23 mouse cellular contexts compared by ENCODE assay signal in the genomic region with DNA sequence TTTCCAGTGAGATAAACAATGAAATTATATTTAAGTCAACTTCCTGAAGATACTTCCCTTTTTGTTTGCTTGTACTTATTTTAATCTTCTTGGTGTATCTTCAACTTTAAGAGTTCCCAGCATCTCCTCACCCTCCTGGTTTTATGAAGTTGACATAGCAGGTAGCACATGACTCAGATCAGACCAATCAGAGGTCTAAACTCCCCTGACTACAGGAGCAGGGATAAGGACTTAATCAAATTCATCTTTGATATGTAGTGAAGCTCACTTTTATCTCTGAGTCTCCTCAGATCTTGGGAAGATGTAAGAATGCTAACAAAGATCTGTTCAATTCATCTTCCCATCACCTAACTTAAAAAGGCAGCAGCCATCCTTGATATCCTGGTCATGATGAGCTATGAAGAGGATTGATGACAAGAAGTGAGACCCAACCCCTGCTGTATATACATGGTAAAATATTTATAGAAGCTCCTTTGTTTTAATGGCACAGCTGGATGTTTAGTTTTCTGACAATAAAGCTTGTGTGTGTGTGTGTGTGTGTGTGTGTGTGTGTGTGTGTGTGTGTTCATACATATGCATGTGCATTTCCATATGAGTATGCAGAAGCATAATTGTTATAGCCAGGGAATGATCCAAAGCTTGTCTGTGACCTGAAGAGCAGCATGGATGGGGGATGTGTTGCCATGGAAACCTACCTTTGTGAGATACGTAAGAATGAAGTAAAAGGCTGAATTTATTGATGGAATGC. TPM values are rescaled to one million over a fixed set of nuclear protein-coding genes. Genes with fewer than 3 reads are reported as not detected.
DNase-seq lines count a peak whose midpoint lies in the region; ATAC-seq and TF ChIP-seq lines count a peak whose summit lies in the region.
"Had no signal": no experiment of that assay in that cellular context is flagged by ENCODE, and none has a peak within 500 bp of the region (broad histone marks: within the 10 kb centered on the region; RNA-seq: fewer than 3 reads in every experiment).

No protein-coding gene starts in this region.

- H3K4me1 ChIP-seq in forebrain, embryonic 13.5 days = peaks cover under 1% of the 10 kb centered on the region
- peaks cover 8% of the 10 kb centered on the region for H3K4me1 ChIP-seq in forebrain, embryonic 10.5 days
- H3K4me1 ChIP-seq in forebrain, postnatal 0 days (ENCODE audit: insufficient read depth) = no peaks in the 10 kb centered on the region
- H3K4me1 ChIP-seq in midbrain, embryonic 16.5 days (ENCODE audit: control insufficient read depth, insufficient read depth, low read length) = peaks cover 13% of the 10 kb centered on the region
- H3K4me1 ChIP-seq: liver, embryonic 12.5 days had no signal

- H3K9me3 ChIP-seq in forebrain, embryonic 13.5 days (replicated peaks) = no peaks in the 10 kb centered on the region
- no peaks in the 10 kb centered on the region for H3K9me3 ChIP-seq in forebrain, embryonic 10.5 days
- no peaks in the 10 kb centered on the region for H3K9me3 ChIP-seq in forebrain, postnatal 0 days (ENCODE audit: low read length)
- no peaks in the 10 kb centered on the region for H3K9me3 ChIP-seq in midbrain, embryonic 16.5 days (replicated peaks; ENCODE audit: control insufficient read depth, low read length, poor library complexity, severe bottlenecking)
- H3K9me3 ChIP-seq: limb, embryonic 12.5 days; liver, embryonic 12.5 days had no signal

- 0 out of 2 replicates have a peak, but pooled peaks have one; percentile 53 for ATAC-seq in forebrain, embryonic 13.5 days
- peak; percentile 71 for ATAC-seq in forebrain, postnatal 0 days
- peak; percentile 92 for ATAC-seq in midbrain, embryonic 16.5 days
- no peak for ATAC-seq in megakaryocyte progenitor cell, adult 5-6 weeks (replicated peaks; ENCODE audit: poor library complexity)
- ATAC-seq: CD4-positive, CD25-positive, alpha-beta regulatory T cell, adult 4 months; liver, embryonic 12.5 days; Patski had no signal

- no peak for TF ChIP-seq CTCF in forebrain, postnatal 0 days (IDR thresholded peaks at IDR 0.05; ENCODE audit: low read depth)

- no peak overlapping the region for H3K4me2 ChIP-seq in forebrain, embryonic 13.5 days
- no peak overlapping the region for H3K4me2 ChIP-seq in forebrain, postnatal 0 days (ENCODE audit: low read depth)
- H3K4me2 ChIP-seq in midbrain, embryonic 16.5 days (ENCODE audit: low read length) = no peak overlapping the region
- H3K4me2 ChIP-seq: limb, embryonic 12.5 days; liver, embryonic 12.5 days had no signal

- H3K27me3 ChIP-seq in forebrain, embryonic 13.5 days = no peaks in the 10 kb centered on the region
- H3K27me3 ChIP-seq in forebrain, embryonic 10.5 days (ENCODE audit: poor library complexity, severe bottlenecking) = no peaks in the 10 kb centered on the region
- no peaks in the 10 kb centered on the region for H3K27me3 ChIP-seq in forebrain, postnatal 0 days (ENCODE audit: insufficient read depth, low read length)
- H3K27me3 ChIP-seq in midbrain, embryonic 16.5 days (ENCODE audit: control insufficient read depth, insufficient read depth, low read depth, low read length) = no peaks in the 10 kb centered on the region
- H3K27me3 ChIP-seq: limb, embryonic 12.5 days; liver, embryonic 12.5 days; Patski had no signal

- H3K9ac ChIP-seq in forebrain, embryonic 13.5 days = no peak overlapping the region
- H3K9ac ChIP-seq in forebrain, postnatal 0 days = no peak overlapping the region
- H3K9ac ChIP-seq in midbrain, embryonic 16.5 days (ENCODE audit: low read depth, low read length) = 0 out of 2 replicates have a peak overlapping the region, but pooled peaks have one; percentile 10
- H3K9ac ChIP-seq: limb, embryonic 12.5 days; liver, embryonic 12.5 days had no signal

- WGBS in forebrain, embryonic 13.5 days = 0% methylated on average over 1 of the region's 1 CpGs
- 54% methylated on average over 1 of the region's 1 CpGs for WGBS in forebrain, embryonic 10.5 days
- 9% methylated on average over 1 of the region's 1 CpGs for WGBS in forebrain, postnatal 0 days
- WGBS in midbrain, embryonic 16.5 days = 0% methylated on average over 1 of the region's 1 CpGs

- no peak for DNase-seq in forebrain, embryonic 10.5 days (ENCODE audit: extremely low spot score, low spot score)
- DNase-seq in R1 (ENCODE audit: low read depth, low spot score) = peak; percentile 5
- DNase-seq in forebrain, postnatal 0 days = peak; percentile 45
- DNase-seq in heart, adult 11 months = no peak
- DNase-seq: adrenal gland, postnatal 25 days; cerebellum, adult 18-20 months; cerebellum, postnatal 25 days; heart, adult 18-20 months; kidney, adult 11 months; lung, adult 2 months; lung, postnatal 36 days had no signal

- no peaks in the 10 kb centered on the region for H3K36me3 ChIP-seq in forebrain, embryonic 13.5 days (ENCODE audit: poor library complexity, severe bottlenecking)
- H3K36me3 ChIP-seq in forebrain, embryonic 10.5 days (replicated peaks) = no peaks in the 10 kb centered on the region
- H3K36me3 ChIP-seq in forebrain, postnatal 0 days (ENCODE audit: insufficient read depth) = no peaks in the 10 kb centered on the region
- no peaks in the 10 kb centered on the region for H3K36me3 ChIP-seq in midbrain, embryonic 16.5 days (ENCODE audit: control insufficient read depth, insufficient read depth, low read length)
- H3K36me3 ChIP-seq: limb, embryonic 12.5 days; liver, embryonic 12.5 days had no signal

- no peak overlapping the region for H3K27ac ChIP-seq in forebrain, embryonic 13.5 days
- H3K27ac ChIP-seq in forebrain, embryonic 10.5 days = no peak overlapping the region
- no peak overlapping the region for H3K27ac ChIP-seq in forebrain, postnatal 0 days (ENCODE audit: low read depth, low read length)
- peak overlapping the region; percentile 68 for H3K27ac ChIP-seq in midbrain, embryonic 16.5 days (ENCODE audit: low read length)
- H3K27ac ChIP-seq: limb, embryonic 12.5 days; liver, embryonic 12.5 days had no signal

- no peak overlapping the region for H3K4me3 ChIP-seq in forebrain, embryonic 13.5 days
- no peak overlapping the region for H3K4me3 ChIP-seq in forebrain, embryonic 10.5 days
- H3K4me3 ChIP-seq in forebrain, postnatal 0 days (ENCODE audit: low read depth, low read length) = no peak overlapping the region
- no peak overlapping the region for H3K4me3 ChIP-seq in midbrain, embryonic 16.5 days (ENCODE audit: low read depth, low read length)
- H3K4me3 ChIP-seq: limb, embryonic 12.5 days; liver, embryonic 12.5 days had no signal

RNA-seq across cellular contexts. Expression of a gene that starts 28.7 kb away (rescaled TPM):
- 0.08 TPM in 1 of 2 replicates, not detected in the other for polyA plus RNA-seq in forebrain, embryonic 13.5 days (2015; fragmentation: Nextera tagmentation; extraction: Ambion mirVana)
- polyA plus RNA-seq in forebrain, embryonic 10.5 days (2016; fragmentation: Nextera tagmentation; extraction: Ambion mirVana) = not detected in 2 replicates
- total RNA-seq in forebrain, postnatal 0 days (2014; rRNA removed) = 0.14 and 0.31 TPM in 2 replicates
- polyA plus RNA-seq in forebrain, postnatal 0 days (2015; fragmentation: Nextera tagmentation; extraction: Ambion mirVana) = 0.08 and 0.10 TPM in 2 replicates
- polyA plus RNA-seq in midbrain, embryonic 16.5 days (2015; fragmentation: Nextera tagmentation; extraction: Ambion mirVana) = 0.32 and 0.36 TPM in 2 replicates
- not detected in 2 replicates for total RNA-seq in megakaryocyte progenitor cell, adult 5-6 weeks (2015)
- total RNA-seq in megakaryocyte progenitor cell, adult 5-6 weeks (2017) = not detected in 2 replicates
- total RNA-seq: adrenal gland, postnatal 25 days; ES-E14; gastrocnemius, adult 8-10 months; heart, adult 18-20 months; layer of hippocampus, postnatal 25 days had no signal
- polyA plus RNA-seq: CD4-positive, CD25-positive, alpha-beta regulatory T cell, adult 4 months; heart, embryonic 16.5 days; limb, embryonic 12.5 days; liver, embryonic 12.5 days; lung, adult 2 months; small intestine, adult 2 months had no signal

Comparison
In these comparisons a context has a peak if more than half of its experiments do, and no peak if none do; other contexts are left out.
1. DNase-seq: peak in R1 (single experiment) and forebrain, postnatal 0 days (single experiment); none in forebrain, embryonic 10.5 days (single experiment) and heart, adult 11 months (single experiment).